Mouse (Mus musculus) colon, adult 2 months (tissue): ENCODE measurements around the gene Ctps. TPM values are rescaled to one million over a fixed set of nuclear protein-coding genes. Genes with fewer than 3 reads are reported as not detected.

ENCODE experiments used
- polyA plus RNA-seq: library from polyadenylated mRNA; depleted of rRNA; stranded (reverse); fragments of >200 nt; gene quantifications from 2 replicates; pipeline ENCODE4 v1.2.3, GENCODE M21; 2012; rRNA removed

The Ctps gene
- polyA plus RNA-seq: 4.1 and 5.0 TPM in 2 replicates

DNA sequence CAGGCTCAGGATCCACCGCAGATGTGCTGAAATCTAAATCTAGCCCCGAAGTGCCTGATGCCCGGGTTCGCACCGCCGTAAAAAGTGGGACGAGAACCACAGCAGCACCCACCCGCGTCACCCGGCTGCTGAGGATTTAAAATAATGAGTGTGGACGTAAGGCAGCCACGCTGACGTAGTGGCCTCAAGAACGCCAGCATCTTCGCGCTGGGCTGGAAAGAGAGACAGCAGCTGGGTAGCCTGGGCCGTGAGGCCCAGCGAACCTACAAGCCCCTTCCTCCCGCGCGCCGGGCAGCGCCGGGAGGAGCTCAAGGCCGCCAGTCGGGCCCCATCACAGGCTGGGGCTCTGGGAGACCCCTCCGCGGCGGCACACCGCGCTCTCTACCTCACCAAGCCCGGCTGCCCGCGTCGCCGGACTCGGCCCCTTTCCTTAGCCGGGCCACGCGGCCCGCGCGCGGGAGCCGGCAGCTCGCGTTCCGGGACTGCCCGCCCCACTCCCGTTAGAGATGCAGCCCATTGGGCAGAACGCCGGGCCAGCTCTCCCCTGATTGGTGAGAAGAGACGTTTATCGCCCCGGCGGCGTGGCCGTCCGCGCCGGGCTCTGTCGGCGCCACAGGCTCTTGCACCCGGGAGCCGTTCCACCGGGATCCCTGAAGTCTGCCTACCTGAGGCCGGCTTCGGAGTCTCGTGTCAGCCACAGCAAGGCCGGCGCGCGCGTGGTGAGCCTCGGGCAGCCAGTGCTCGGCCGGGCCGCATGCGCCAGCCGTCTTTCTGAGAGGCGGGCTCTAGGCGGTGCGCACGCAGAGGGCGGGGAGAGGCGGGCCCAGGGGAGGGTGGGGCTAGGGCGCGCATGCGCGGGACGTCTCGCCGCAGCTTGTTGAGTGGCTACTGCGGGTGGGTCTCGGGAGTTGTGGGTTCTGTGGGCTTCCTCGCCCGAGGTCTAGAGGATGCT lies at the start of gene Ctps:
TSS of gene Ctps (minus strand) at position 791 of the 952 bp plus-strand sequence.

GRCm38 (mm10) chr4:120588445-120588844 lies 18.4 kb upstream of the Ctps start, which contains the start of gene Gm8439:
TSS of gene Gm8439 (plus strand) at chr4:120588745.

DNA sequence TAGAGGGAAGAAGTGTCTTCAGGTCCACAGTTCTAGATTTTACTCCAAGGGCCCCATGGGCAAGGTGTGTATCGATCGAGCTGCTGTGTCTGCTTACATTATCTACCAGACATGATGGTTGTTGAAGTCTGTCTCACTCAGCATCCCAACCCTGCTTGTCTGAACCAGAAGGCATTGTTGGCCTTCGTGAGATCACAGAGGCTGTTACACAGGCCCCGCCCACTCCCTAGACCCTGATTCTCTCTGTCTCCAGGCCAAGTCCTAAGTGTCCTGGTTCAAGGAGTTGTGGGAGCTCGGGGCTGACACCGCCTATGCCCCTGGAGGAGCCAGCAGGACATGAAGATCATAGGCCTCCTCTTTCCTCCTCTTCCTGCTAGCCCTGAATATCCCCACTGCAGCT lies 38.1 kb downstream of the Ctps start, which contains the start of gene Slfnl1:
TSS of gene Slfnl1 (plus strand) at position 246 of the 400 bp plus-strand sequence.

Other genes with a start within 250 kb of the Ctps start
- gene Scmh1, start 165.0 kb downstream of the Ctps start, polyA plus RNA-seq: 25.5 and 31.4 TPM in 2 replicates
- 0.08 and 0.20 TPM in 2 replicates for gene Slfnl1, start 38.0 kb downstream of the Ctps start, polyA plus RNA-seq
- not detected in 2 replicates for gene Gm8439, start 18.5 kb upstream of the Ctps start, polyA plus RNA-seq
- gene Cited4, start 96.3 kb upstream of the Ctps start, polyA plus RNA-seq: 29.5 and 37.0 TPM in 2 replicates
- 8.5 and 9.1 TPM in 2 replicates for gene Kcnq4, start 178.3 kb upstream of the Ctps start, polyA plus RNA-seq